ENCODE assay signal across 13 mouse cellular contexts in the genomic region with DNA sequence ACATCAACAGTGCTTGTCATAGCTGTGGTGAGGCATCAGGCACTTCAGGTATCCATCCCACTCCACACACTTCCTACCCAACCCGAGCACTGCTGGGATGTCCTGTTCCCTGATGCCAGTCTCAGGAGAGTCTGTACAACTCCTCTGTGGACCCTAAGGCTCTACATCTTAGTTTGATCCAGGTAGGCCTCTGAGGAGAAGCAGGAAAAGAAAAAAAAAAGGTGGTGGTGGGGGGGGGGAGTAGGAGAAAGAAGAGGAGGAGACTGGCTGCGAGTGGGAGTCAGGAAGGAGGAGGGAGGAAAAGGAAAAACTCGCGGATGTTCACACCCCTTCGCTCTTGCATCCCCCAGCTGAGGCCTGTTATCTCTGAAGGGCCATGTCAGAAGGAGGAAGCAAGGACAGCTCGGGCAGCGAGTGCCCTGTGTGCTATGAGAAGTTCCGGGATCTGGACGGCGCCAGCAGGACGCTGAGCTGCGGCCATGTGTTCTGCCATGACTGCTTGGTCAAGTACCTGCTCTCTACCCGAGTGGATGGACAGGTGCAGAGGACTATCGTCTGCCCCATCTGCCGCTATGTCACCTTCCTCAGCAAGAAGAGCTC. TPM values are rescaled to one million over a fixed set of nuclear protein-coding genes. Genes with fewer than 3 reads are reported as not detected.
DNase-seq lines count a peak whose midpoint lies in the region; ATAC-seq and TF ChIP-seq lines count a peak whose summit lies in the region.
"Had no signal": no experiment of that assay in that cellular context is flagged by ENCODE, and none has a peak within 500 bp of the region (broad histone marks: within the 10 kb centered on the region; RNA-seq: fewer than 3 reads in every experiment).

No protein-coding gene starts in this region.

- no peak for TF ChIP-seq EP300 in stomach, postnatal 0 days (optimal IDR thresholded peaks at IDR 0.05)

- DNase-seq in heart, embryonic 10.5 days (ENCODE audit: low spot score): no peak
- no peak for DNase-seq in heart, postnatal 10 days
- DNase-seq in kidney, adult 18-20 months: no peak
- DNase-seq in stomach, postnatal 0 days (ENCODE audit: low spot score): no peak
- DNase-seq in thymus, adult 18-20 months: no peak
- DNase-seq: cerebellum, adult 11-12 months; spleen, adult 18-20 months had no signal

- intact Hi-C loops in heart, postnatal 10 days (cut with DNase I): no loop called here

- peak overlapping the region; percentile 77 for H3K27ac ChIP-seq in heart, embryonic 10.5 days
- no peak overlapping the region for H3K27ac ChIP-seq in kidney, embryonic 14.5 days (ENCODE audit: low read depth, low read length)
- no peak overlapping the region for H3K27ac ChIP-seq in neural tube, embryonic 13.5 days (replicated peaks)
- no peak overlapping the region for H3K27ac ChIP-seq in neural tube, embryonic 15.5 days (replicated peaks)
- H3K27ac ChIP-seq in stomach, postnatal 0 days (replicated peaks): no peak overlapping the region
- H3K27ac ChIP-seq: lung, embryonic 15.5 days had no signal

- no peak for ATAC-seq in kidney, embryonic 14.5 days (ENCODE audit: low FRiP score, low TSS enrichment)
- ATAC-seq in neural tube, embryonic 13.5 days (ENCODE audit: low read depth): no peak
- no peak for ATAC-seq in neural tube, embryonic 15.5 days (ENCODE audit: low FRiP score)
- 0 out of 2 replicates have a peak, but pooled peaks have one; percentile 43 for ATAC-seq in stomach, postnatal 0 days (ENCODE audit: low FRiP score, low TSS enrichment)

- no peaks in the 10 kb centered on the region for H3K9me3 ChIP-seq in heart, embryonic 10.5 days
- no peaks in the 10 kb centered on the region for H3K9me3 ChIP-seq in kidney, embryonic 14.5 days (ENCODE audit: control insufficient read depth, low read length)
- H3K9me3 ChIP-seq in neural tube, embryonic 13.5 days: no peaks in the 10 kb centered on the region
- no peaks in the 10 kb centered on the region for H3K9me3 ChIP-seq in neural tube, embryonic 15.5 days (replicated peaks)
- H3K9me3 ChIP-seq in stomach, postnatal 0 days (ENCODE audit: control insufficient read depth, low read length): no peaks in the 10 kb centered on the region
- H3K9me3 ChIP-seq: lung, embryonic 15.5 days had no signal

- no peaks in the 10 kb centered on the region for H3K36me3 ChIP-seq in heart, embryonic 10.5 days
- H3K36me3 ChIP-seq in kidney, embryonic 14.5 days (ENCODE audit: control insufficient read depth, insufficient read depth, low read length): no peaks in the 10 kb centered on the region
- no peaks in the 10 kb centered on the region for H3K36me3 ChIP-seq in neural tube, embryonic 13.5 days
- H3K36me3 ChIP-seq in neural tube, embryonic 15.5 days: no peaks in the 10 kb centered on the region
- no peaks in the 10 kb centered on the region for H3K36me3 ChIP-seq in stomach, postnatal 0 days (ENCODE audit: control insufficient read depth, insufficient read depth, low read length)
- H3K36me3 ChIP-seq: lung, embryonic 15.5 days had no signal

- 51% methylated on average over 14 of the region's 15 CpGs for WGBS in heart, embryonic 10.5 days
- WGBS in kidney, embryonic 14.5 days: 72% methylated on average over 13 of the region's 15 CpGs
- 78% methylated on average over 14 of the region's 15 CpGs for WGBS in neural tube, embryonic 13.5 days
- 79% methylated on average over 15 of the region's 15 CpGs for WGBS in neural tube, embryonic 15.5 days
- WGBS in stomach, postnatal 0 days: 67% methylated on average over 14 of the region's 15 CpGs

- H3K4me2 ChIP-seq in kidney, embryonic 14.5 days (replicated peaks; ENCODE audit: low read depth, low read length): no peak overlapping the region
- H3K4me2 ChIP-seq in neural tube, embryonic 13.5 days: no peak overlapping the region
- no peak overlapping the region for H3K4me2 ChIP-seq in neural tube, embryonic 15.5 days
- H3K4me2 ChIP-seq in stomach, postnatal 0 days (replicated peaks; ENCODE audit: low read depth): no peak overlapping the region
- H3K4me2 ChIP-seq: lung, embryonic 15.5 days had no signal

- H3K27me3 ChIP-seq in heart, embryonic 10.5 days (ENCODE audit: insufficient read depth, poor library complexity, severe bottlenecking): peaks cover 10% of the 10 kb centered on the region; the same call in 1 of the 2 replicates
- H3K27me3 ChIP-seq in kidney, embryonic 14.5 days (ENCODE audit: control insufficient read depth, insufficient read depth, low read length): no peaks in the 10 kb centered on the region
- H3K27me3 ChIP-seq in neural tube, embryonic 13.5 days: no peaks in the 10 kb centered on the region
- no peaks in the 10 kb centered on the region for H3K27me3 ChIP-seq in neural tube, embryonic 15.5 days (replicated peaks)
- no peaks in the 10 kb centered on the region for H3K27me3 ChIP-seq in stomach, postnatal 0 days (ENCODE audit: control insufficient read depth, insufficient read depth, low read length)
- H3K27me3 ChIP-seq: lung, embryonic 15.5 days had no signal

- peak overlapping the region; percentile 29 for H3K4me3 ChIP-seq in heart, embryonic 10.5 days
- H3K4me3 ChIP-seq in kidney, embryonic 14.5 days (ENCODE audit: low read length): no peak overlapping the region
- H3K4me3 ChIP-seq in neural tube, embryonic 13.5 days: no peak overlapping the region
- H3K4me3 ChIP-seq in neural tube, embryonic 15.5 days (replicated peaks): no peak overlapping the region
- H3K4me3 ChIP-seq in stomach, postnatal 0 days (ENCODE audit: low read depth, low read length): no peak overlapping the region
- H3K4me3 ChIP-seq: erythroblast, embryonic 14.5 days; lung, embryonic 15.5 days had no signal

- TF ChIP-seq CTCF in stomach, postnatal 0 days (IDR thresholded peaks at IDR 0.05; ENCODE audit: low read depth): no peak

- H3K9ac ChIP-seq in kidney, embryonic 14.5 days (ENCODE audit: low read depth, low read length): peak overlapping the region; percentile 23; the same call in 1 of the 2 replicates
- 0 out of 2 replicates have a peak overlapping the region, but pooled peaks have one; percentile 17 for H3K9ac ChIP-seq in neural tube, embryonic 13.5 days
- H3K9ac ChIP-seq in neural tube, embryonic 15.5 days (replicated peaks): no peak overlapping the region
- H3K9ac ChIP-seq in stomach, postnatal 0 days (ENCODE audit: low read length): no peak overlapping the region
- H3K9ac ChIP-seq: lung, embryonic 15.5 days had no signal

- peaks cover 15% of the 10 kb centered on the region for H3K4me1 ChIP-seq in heart, embryonic 10.5 days
- H3K4me1 ChIP-seq in kidney, embryonic 14.5 days (ENCODE audit: control insufficient read depth, insufficient read depth, low read length): no peaks in the 10 kb centered on the region
- H3K4me1 ChIP-seq in neural tube, embryonic 13.5 days (replicated peaks): no peaks in the 10 kb centered on the region
- H3K4me1 ChIP-seq in neural tube, embryonic 15.5 days: no peaks in the 10 kb centered on the region
- no peaks in the 10 kb centered on the region for H3K4me1 ChIP-seq in stomach, postnatal 0 days (replicated peaks; ENCODE audit: control insufficient read depth, insufficient read depth)

RNA-seq across cellular contexts. Expression of gene Rnf222, which starts 4.0 kb away (rescaled TPM):
- 0.09 and 0.11 TPM in 2 replicates for polyA plus RNA-seq in heart, embryonic 10.5 days (2016; fragmentation: Nextera tagmentation; extraction: Ambion mirVana)
- under 1 TPM; 0.10 to 0.17 TPM for total RNA-seq in heart, postnatal 10 days (2021)
- 0.05 and 0.06 TPM in 2 replicates for polyA plus RNA-seq in kidney, embryonic 14.5 days (2014; fragmentation: Nextera tagmentation; extraction: Ambion mirVana)
- not detected in 2 replicates for polyA plus RNA-seq in neural tube, embryonic 13.5 days (2015; fragmentation: Nextera tagmentation; extraction: Ambion mirVana)
- polyA plus RNA-seq in neural tube, embryonic 15.5 days (2015; fragmentation: Nextera tagmentation; extraction: Ambion mirVana): not detected in 2 replicates
- polyA plus RNA-seq in stomach, postnatal 0 days (2015; fragmentation: Nextera tagmentation; extraction: Ambion mirVana): 5.4 and 5.8 TPM in 2 replicates
- polyA plus RNA-seq: erythroblast, embryonic 14.5 days had no signal

RNA-seq across cellular contexts. Expression of gene Rpl26, which starts 9.1 kb away (rescaled TPM):
- 711 and 869 TPM in 2 replicates for polyA plus RNA-seq in heart, embryonic 10.5 days (2016; fragmentation: Nextera tagmentation; extraction: Ambion mirVana)
- 100 to 1,000 TPM; 777 to 828 TPM for total RNA-seq in heart, postnatal 10 days (2021)
- polyA plus RNA-seq in kidney, embryonic 14.5 days (2014; fragmentation: Nextera tagmentation; extraction: Ambion mirVana): 1,184 and 1,677 TPM in 2 replicates
- polyA plus RNA-seq in neural tube, embryonic 13.5 days (2015; fragmentation: Nextera tagmentation; extraction: Ambion mirVana): 743 and 760 TPM in 2 replicates
- polyA plus RNA-seq in neural tube, embryonic 15.5 days (2015; fragmentation: Nextera tagmentation; extraction: Ambion mirVana): 597 and 626 TPM in 2 replicates
- polyA plus RNA-seq in stomach, postnatal 0 days (2015; fragmentation: Nextera tagmentation; extraction: Ambion mirVana): 856 and 899 TPM in 2 replicates

RNA-seq across cellular contexts. Expression of gene Ndel1, which starts 20.7 kb away (rescaled TPM):
- 68.7 and 69.2 TPM in 2 replicates for polyA plus RNA-seq in heart, embryonic 10.5 days (2016; fragmentation: Nextera tagmentation; extraction: Ambion mirVana)
- 10 to 100 TPM; 67.3 to 70.9 TPM for total RNA-seq in heart, postnatal 10 days (2021)
- polyA plus RNA-seq in kidney, embryonic 14.5 days (2014; fragmentation: Nextera tagmentation; extraction: Ambion mirVana): 46.7 and 70.6 TPM in 2 replicates
- 96.9 and 97.7 TPM in 2 replicates for polyA plus RNA-seq in neural tube, embryonic 13.5 days (2015; fragmentation: Nextera tagmentation; extraction: Ambion mirVana)
- polyA plus RNA-seq in neural tube, embryonic 15.5 days (2015; fragmentation: Nextera tagmentation; extraction: Ambion mirVana): 111 and 115 TPM in 2 replicates
- polyA plus RNA-seq in stomach, postnatal 0 days (2015; fragmentation: Nextera tagmentation; extraction: Ambion mirVana): 86.4 and 92.6 TPM in 2 replicates

RNA-seq across cellular contexts. Expression of gene Odf4, which starts 34.5 kb away (rescaled TPM):
- polyA plus RNA-seq in heart, embryonic 10.5 days (2016; fragmentation: Nextera tagmentation; extraction: Ambion mirVana): not detected in 2 replicates
- not detected for total RNA-seq in heart, postnatal 10 days (2021)
- not detected in 2 replicates for polyA plus RNA-seq in kidney, embryonic 14.5 days (2014; fragmentation: Nextera tagmentation; extraction: Ambion mirVana)
- polyA plus RNA-seq in neural tube, embryonic 13.5 days (2015; fragmentation: Nextera tagmentation; extraction: Ambion mirVana): 0.40 TPM in 1 of 2 replicates, not detected in the other
- 0.64 and 1.3 TPM in 2 replicates for polyA plus RNA-seq in neural tube, embryonic 15.5 days (2015; fragmentation: Nextera tagmentation; extraction: Ambion mirVana)
- 0.22 TPM in 1 of 2 replicates, not detected in the other for polyA plus RNA-seq in stomach, postnatal 0 days (2015; fragmentation: Nextera tagmentation; extraction: Ambion mirVana)
- total RNA-seq: gastrocnemius, postnatal 4 days had no signal
- polyA plus RNA-seq: erythroblast, embryonic 14.5 days; lung, embryonic 15.5 days had no signal

Comparison
In these comparisons a context has a peak if more than half of its experiments do, and no peak if none do; other contexts are left out.
1. H3K9ac ChIP-seq: peak in kidney, embryonic 14.5 days (single experiment) and neural tube, embryonic 13.5 days (single experiment); none in neural tube, embryonic 15.5 days (single experiment) and stomach, postnatal 0 days (single experiment).